Mouse (Mus musculus) ovary, postnatal 10 days (tissue): ENCODE results near the gene Pclaf.
A peak's percentile ranks its signal among the peaks of the same experiment; 100 is the strongest.

Experiments used
- DNase-seq: peaks from one replicate; pipeline ENCODE4 v3.0.0; 2022; ENCODE audit warnings: low spot score

Pclaf gene

GRCm38 (mm10) chr9:65890143-65890628, at the start of gene Pclaf:
Gene Pclaf (plus strand): TSS chr9:65890237.
- DNase-seq = peak; percentile 31

DNA sequence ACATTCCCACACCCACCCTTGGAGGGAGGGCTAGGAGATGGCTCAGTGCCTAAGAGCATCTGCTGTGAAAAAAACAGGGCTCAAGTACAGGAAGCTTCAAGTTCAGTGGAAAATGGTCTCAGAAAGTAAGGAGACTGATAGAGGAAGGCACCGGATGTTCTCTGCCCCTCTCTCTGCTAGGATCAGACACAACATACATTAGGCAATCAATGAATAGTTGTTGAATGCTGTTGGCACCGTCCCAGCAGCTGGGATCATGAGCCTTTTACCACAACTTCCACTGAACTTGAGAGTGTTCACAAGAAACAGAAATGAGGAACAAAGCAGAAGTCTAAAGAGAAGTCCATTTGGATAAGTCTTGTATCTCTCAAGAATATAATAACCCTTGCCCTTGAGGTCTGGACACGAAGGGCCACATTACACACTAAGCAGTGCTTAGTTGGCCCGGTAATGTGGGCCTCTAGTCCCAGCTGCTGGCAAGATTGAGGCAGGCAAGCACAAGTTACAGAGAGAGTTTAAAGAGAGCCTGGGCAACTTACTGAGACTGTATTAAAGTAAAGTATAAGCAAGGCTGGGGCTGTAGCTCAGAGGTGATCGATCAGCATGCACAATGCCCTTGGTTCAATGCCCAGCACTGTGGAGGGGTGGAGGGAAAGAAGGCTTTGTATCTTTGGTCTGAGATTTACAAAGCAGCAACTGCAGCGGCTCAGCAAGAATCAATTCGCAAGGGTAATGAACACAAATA, 45.4 kb upstream of the Pclaf start:
- DNase-seq = no peak

DNA sequence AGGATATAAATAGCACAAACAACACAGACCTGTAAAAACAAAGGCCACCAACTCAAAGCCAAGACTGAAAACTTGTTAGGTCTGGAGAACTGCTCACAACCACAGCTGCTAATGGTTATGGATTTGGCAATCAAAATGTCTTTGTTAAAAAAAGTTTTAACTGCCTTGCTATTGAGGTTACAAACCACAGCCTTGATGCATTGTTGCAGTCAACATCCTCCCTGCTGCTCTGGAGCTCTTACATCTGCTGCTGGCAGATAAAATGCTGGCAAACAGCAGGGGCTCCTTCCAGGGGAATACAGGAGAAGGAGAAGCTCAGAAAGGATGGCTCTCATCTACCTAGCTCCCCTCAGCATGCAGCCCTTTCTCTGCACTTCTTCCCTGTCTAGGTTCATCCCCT, 41.9 kb upstream of the Pclaf start:
- no peak for DNase-seq

DNA sequence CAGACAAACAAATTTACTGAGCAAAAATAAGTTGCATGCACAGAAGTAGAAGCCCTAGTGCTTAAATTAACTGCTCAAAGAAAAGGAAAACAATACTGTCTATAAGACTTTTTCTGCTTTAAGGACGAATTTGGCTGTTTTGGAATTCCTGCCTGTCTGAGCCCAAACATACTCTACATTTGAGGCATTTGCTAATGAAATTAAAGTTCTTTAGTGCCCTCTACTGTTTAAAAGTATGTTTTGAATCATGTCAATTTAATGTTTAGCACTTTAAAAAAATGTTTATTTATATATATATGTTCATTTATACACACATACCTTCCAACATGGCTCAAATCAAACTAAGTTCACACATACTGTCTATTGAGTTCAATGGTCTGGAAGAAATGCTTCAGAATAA, 39.8 kb upstream of the Pclaf start:
- no peak for DNase-seq

DNA sequence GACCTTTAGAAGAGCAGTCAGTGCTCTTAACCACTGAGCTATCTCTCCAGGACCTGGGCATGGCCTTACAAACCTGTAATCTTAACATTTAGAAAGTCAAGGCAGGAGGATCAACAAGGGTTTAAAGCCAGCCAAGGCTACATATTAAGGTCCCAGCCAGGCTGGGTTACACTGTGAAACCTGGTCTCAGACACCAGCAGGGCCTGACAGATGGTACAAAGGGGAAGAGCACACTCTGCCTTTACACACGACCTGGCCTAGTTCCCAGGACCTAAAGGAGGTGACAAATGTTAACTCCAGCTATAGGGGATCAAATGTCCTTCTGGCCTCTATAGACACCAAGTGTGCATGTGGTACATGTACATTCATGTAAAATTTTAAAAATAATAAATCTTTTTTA, 30.4 kb upstream of the Pclaf start:
- DNase-seq = no peak

GRCm38 (mm10) chr9:65884564-65885315, 5.3 kb upstream of the Pclaf start:
- DNase-seq = peak; percentile 79

- DNase-seq = no peak
Measured at GRCm38 (mm10) chr9:65891126-65891525, 1.1 kb downstream of the Pclaf start.

DNA sequence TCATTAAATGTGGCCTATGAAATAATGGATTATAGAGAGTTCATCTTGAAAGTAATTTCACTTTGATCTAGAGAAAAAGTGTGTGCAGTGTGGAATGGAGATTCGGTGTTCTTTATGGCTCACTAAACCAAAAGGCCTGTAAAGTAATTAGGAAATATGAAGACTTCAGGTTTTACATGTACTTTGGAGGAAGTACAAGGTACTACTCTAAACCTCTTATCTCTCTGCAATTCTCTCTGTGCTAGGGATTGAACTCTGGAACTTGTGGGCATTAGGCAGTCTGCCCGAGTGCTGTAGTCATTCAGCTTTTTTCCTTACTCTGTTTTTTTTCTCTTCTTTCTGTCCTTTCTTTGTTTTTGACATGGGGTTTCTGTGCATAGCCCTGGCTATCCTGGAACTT, 6.9 kb downstream of the Pclaf start:
- no peak for DNase-seq

DNA sequence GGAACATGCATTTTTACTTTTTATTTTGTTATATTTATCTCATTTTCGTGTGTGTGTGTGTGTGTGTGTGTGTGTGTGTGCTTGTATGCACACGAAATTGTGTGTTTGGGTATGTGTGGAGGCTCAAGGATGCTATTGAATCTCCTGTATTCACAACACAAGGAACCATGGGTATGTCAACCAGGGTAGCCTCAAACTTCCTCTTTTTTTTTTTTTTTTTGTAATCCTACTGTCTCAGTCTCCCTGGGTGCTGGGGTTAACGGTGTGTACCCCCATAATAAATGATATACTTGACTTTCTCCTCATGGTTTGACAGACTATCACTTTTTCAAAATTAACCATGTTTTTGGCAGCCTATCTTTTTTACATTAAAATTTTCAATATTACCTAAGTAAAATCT, 12.8 kb downstream of the Pclaf start:
- DNase-seq = no peak

DNA sequence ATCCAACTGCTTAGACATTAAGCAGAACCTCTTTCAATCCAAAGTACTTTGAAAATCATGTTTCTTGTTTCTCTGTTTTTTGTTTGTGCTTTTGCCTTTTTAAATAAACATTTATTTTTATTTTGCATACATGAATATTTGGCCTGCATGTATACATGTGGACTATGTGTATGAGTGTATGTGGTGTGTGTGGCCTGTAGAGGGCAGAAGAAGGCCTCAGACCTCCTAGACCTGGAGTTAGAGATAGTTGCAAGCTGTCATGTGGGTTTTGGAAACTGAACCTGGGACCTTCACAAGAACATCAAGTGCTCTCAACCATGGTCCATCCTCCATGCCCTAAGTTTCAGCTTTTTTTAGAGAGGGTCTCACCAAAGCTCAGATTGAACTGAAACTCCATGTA, 13.4 kb downstream of the Pclaf start:
- DNase-seq = no peak

DNA sequence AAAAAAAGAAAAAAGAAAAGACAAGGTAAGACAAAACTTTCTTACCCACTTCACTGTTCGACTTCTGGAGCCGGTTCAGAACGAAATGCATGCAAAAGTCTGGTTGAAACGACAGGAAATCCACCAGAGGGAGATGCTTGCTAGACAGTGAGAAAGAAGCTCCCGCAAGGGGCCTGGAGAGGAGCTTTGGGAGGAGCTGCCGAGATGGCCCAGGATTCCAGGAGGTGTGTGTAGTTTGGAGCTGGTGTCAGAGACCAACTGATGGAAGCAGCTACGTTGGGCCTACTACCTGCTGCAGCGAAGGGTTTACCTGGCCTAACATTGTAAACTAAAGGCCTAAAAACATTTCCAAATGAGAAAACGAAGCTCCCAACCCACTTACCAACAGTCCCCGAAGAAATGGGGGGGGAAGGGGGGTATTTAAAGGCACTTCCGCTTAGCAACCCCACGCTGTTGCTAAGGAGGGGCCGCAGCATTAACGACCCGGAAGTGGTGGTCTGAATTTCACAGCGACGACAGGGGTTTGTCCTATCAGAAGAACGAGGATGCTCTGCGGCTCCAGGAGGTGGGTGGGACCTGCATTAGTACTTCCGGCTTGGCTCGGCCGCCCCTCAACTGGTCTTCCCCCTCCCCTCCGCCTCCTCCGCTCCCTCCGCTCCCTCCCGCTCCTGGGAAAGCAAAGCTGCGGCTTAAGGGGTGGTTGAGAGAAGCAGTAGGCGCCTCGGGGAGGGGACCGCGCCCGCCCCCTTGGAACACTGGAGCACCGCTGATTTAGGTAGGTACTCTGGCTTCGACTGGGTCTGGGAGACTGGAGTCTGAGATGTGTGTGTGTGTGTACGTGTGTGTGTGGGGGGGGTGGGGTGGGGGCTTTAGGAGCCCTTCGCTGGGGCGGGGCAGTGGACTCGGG, 18.6 kb downstream of the Pclaf start, which contains the start of the genes Trip4 and Csnk1g1:
Gene Trip4 (minus strand): TSS at position 401 of the 907 bp plus-strand sequence.
Gene Csnk1g1 (plus strand): TSS at position 531 of the 907 bp plus-strand sequence.
- peak; percentile 77 for DNase-seq

DNA sequence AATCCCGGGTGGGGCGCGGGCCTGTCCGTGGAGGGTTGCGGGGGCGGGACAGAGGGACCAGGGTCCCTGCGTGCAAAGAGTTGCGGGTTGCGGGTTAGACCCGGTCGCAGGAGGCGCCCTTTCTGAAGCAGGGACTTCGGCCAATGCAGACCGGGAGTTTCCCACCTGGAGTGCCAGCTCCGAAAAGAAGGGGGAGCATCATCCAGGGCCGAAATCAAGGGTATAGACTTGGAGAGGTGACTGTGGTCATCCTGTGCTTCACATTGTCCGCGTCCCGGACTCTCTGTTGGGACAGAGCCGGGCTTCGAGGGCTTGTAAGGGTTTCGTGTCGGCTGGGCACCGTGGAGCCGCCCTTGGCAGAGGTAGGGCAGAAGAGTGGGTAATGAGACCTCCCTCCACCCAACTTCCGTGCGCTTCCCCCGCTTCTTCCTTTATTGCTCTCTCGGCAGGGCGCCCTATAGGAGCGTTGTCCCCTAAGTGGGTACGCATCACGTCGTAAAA, 19.3 kb downstream of the Pclaf start:
- DNase-seq = peak; percentile 49

DNA sequence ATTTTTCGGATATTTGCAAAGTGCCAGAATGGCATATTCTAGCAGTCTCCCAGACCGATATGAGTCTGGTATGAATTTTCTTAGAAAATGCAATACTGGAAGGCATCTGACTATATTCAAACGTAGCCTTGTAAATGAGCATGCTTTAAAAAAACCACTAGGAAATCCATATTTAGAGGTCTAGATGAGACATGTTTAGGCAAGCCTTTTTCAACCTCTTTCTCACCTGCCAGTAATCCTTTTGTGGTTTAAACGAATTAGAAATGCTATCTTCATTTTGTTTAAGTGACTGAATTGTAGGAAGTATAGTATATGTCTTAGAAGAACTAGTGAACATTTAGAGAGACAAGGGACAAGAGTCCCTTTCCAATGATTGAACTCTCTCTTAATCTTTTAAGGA, 19.8 kb downstream of the Pclaf start:
- no peak for DNase-seq

- DNase-seq = no peak
Measured at GRCm38 (mm10) chr9:65913976-65914375, 23.9 kb downstream of the Pclaf start.

- DNase-seq = no peak
Measured at GRCm38 (mm10) chr9:65917015-65917414, 27.0 kb downstream of the Pclaf start.

- no peak for DNase-seq
Measured at GRCm38 (mm10) chr9:65928456-65928855, 38.4 kb downstream of the Pclaf start.

- DNase-seq = no peak
Measured at GRCm38 (mm10) chr9:65929826-65930225, 39.8 kb downstream of the Pclaf start.

DNA sequence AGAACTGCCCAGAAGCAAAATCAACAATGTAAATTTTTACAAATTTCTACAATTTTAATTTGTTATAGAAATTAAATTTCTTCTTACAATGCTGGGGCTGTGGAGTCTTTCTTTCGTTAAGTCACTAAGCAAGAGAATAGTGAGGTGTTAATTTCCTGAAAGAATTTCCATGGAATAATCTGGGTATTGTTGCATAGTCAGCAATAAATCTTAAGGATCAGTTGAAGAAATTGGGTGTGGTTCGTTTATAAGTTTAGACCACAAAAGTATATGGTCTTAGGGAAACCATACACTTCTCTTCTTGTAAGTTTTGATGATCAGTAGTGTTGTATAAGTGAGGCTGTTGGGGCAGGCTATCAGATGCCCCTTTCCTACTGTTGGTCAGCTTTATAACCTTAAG, 47.5 kb downstream of the Pclaf start:
- DNase-seq = no peak

GRCm38 (mm10) chr9:65951082-65951587, 61.1 kb downstream of the Pclaf start:
- no peak for DNase-seq
